Mouse (Mus musculus) heart, adult 2 months (tissue): Measurements from ENCODE around the gene Epb41l4b. TPM values are rescaled to one million over a fixed set of nuclear protein-coding genes. Genes with fewer than 3 reads are reported as not detected.

ENCODE experiments used
- DNase-seq, 2 experiments: peaks; one replicate each; pipeline ENCODE4 v3.0.0; 2021
- H3K27ac ChIP-seq: fragments of 200-600 bp; 2 replicates; pipeline ENCODE4 v1.8.1; 2022
- H3K27me3 ChIP-seq: fragments of 200-500 bp; 2 replicates; pipeline ENCODE4 v1.6.1; 2012; ENCODE audit warnings: mild to moderate bottlenecking, low read length, inconsistent platforms, mixed read lengths; ENCODE audit not compliant: control insufficient read depth, insufficient read depth
- H3K36me3 ChIP-seq: fragments of 200-500 bp; 2 replicates; pipeline ENCODE4 v1.6.1; 2012; ENCODE audit warnings: low read length, inconsistent platforms; ENCODE audit not compliant: control insufficient read depth, insufficient read depth
- H3K4me1 ChIP-seq: fragments of 200-500 bp; 2 replicates; pipeline ENCODE4 v1.6.1; 2011; ENCODE audit warnings: low read length; ENCODE audit not compliant: control insufficient read depth, insufficient read depth
- H3K4me3 ChIP-seq: fragments of 200-600 bp; 2 replicates; pipeline ENCODE4 v1.8.1; 2022
- H3K79me2 ChIP-seq: fragments of 200-500 bp; replicated peaks from 2 replicates; pipeline ENCODE4 v1.6.1; 2012; ENCODE audit warnings: mild to moderate bottlenecking, inconsistent platforms, low read length, moderate library complexity, mixed read lengths; ENCODE audit not compliant: control insufficient read depth, insufficient read depth
- H3K9ac ChIP-seq: fragments of 200-500 bp; 2 replicates; pipeline ENCODE4 v1.6.1; 2012; ENCODE audit warnings: low read depth, mild to moderate bottlenecking, control low read depth, inconsistent platforms, low read length, mixed read lengths
- CTCF ChIP-seq: fragments of 200-600 bp; IDR thresholded peaks from 2 replicates; pipeline ENCODE4 v1.8.1; 2022; ENCODE audit warnings: antibody characterized with exemption, mild to moderate bottlenecking, moderate library complexity
- EP300 ChIP-seq: fragments of 200-500 bp; IDR thresholded peaks from 2 replicates; pipeline ENCODE4 v1.6.1; 2011; ENCODE audit warnings: low read depth, low read length, control low read depth; ENCODE audit not compliant: insufficient read depth
- POLR2A ChIP-seq: fragments of 200-500 bp; IDR thresholded peaks from 2 replicates; pipeline ENCODE4 v1.6.1; 2011; ENCODE audit warnings: mild to moderate bottlenecking, low read depth, low read length, control low read depth; ENCODE audit not compliant: insufficient read depth
- WGBS: fragments of 180-500 bp; shearing (Covaris S2); methylation state at CpG from one replicate; pipeline ENCODE4 v1.1.7; 2018; 5-methylcytosine and 5-hydroxymethylcytosine counted together
- intact Hi-C: fragments of 180-260 bp; cut with DNase I; formaldehyde crosslinking; loops from one replicate; pipeline ENCODE4 v1.15.1; 2025
- polyA plus RNA-seq: library from polyadenylated mRNA; depleted of rRNA; stranded (reverse); fragments of >200 nt; gene quantifications from 2 replicates; pipeline ENCODE4 v1.2.3, GENCODE M21; 2012
- total RNA-seq, 2 experiments: library from RNA; stranded (reverse); gene quantifications; 2 replicates each; pipeline ENCODE4 v1.2.3; 2021

Epb41l4b gene
- total and polyA plus RNA-seq, 3 experiments: 1.9 to 3.0 (median 2.6) TPM

- Histone ChIP-seq H3K4me1 (no peaks in the 10 kb centered on the region; the same call in 1 of the 2 replicates), H3K9ac (no peak overlapping the region), H3K36me3 (no peaks in the 10 kb centered on the region), H3K79me2 (no peaks in the 10 kb centered on the region), H3K27me3 (no peaks in the 10 kb centered on the region), H3K27ac (no peak overlapping the region), H3K4me3 (no peak overlapping the region)
- intact Hi-C loops: no loop called here
- TF ChIP-seq CTCF: no peak
- TF ChIP-seq EP300: no peak
- DNase-seq: no peak
- WGBS: 92% methylated on average over 6 of the region's 6 CpGs
Observed at GRCm38 (mm10) chr4:57116278-57116677, 27.0 kb downstream of the Epb41l4b start.

GRCm38 (mm10) chr4:57114617-57115592 lies 28.3 kb downstream of the Epb41l4b start:
- 66% methylated on average over 19 of the region's 19 CpGs for WGBS
- H3K4me1 ChIP-seq: no peaks in the 10 kb centered on the region
- intact Hi-C loops: no loop called here
- no peak overlapping the region for H3K4me3 ChIP-seq
- no peaks in the 10 kb centered on the region for H3K79me2 ChIP-seq
- TF ChIP-seq POLR2A: no peak
- no peak for TF ChIP-seq CTCF
- TF ChIP-seq EP300: no peak
- no peaks in the 10 kb centered on the region for H3K36me3 ChIP-seq
- H3K27ac ChIP-seq: no peak overlapping the region
- H3K9ac ChIP-seq: no peak overlapping the region
- H3K27me3 ChIP-seq: no peaks in the 10 kb centered on the region
- DNase-seq: no peak

- DNase-seq: no peak
Observed at GRCm38 (mm10) chr4:57113472-57114216, 29.6 kb downstream of the Epb41l4b start.

GRCm38 (mm10) chr4:57111992-57112540 lies 31.2 kb downstream of the Epb41l4b start:
- H3K27me3 ChIP-seq: no peaks in the 10 kb centered on the region
- no peak overlapping the region for H3K9ac ChIP-seq
- intact Hi-C loops: no loop called here
- no peak overlapping the region for H3K4me3 ChIP-seq
- no peak overlapping the region for H3K27ac ChIP-seq
- 86% methylated on average over 11 of the region's 11 CpGs for WGBS
- H3K79me2 ChIP-seq: no peaks in the 10 kb centered on the region
- no peak for DNase-seq
- TF ChIP-seq POLR2A (no peak), EP300 (no peak), CTCF (no peak)
- H3K4me1 ChIP-seq: no peaks in the 10 kb centered on the region
- no peaks in the 10 kb centered on the region for H3K36me3 ChIP-seq

More at GRCm38 (mm10) chr4:57113472-57114216, 29.6 kb downstream of the Epb41l4b start:
- H3K4me1 ChIP-seq: no peaks in the 10 kb centered on the region
- no peaks in the 10 kb centered on the region for H3K79me2 ChIP-seq
- no peak overlapping the region for H3K9ac ChIP-seq
- TF ChIP-seq CTCF: no peak
- no peak for TF ChIP-seq EP300
- TF ChIP-seq POLR2A: no peak
- intact Hi-C loops: no loop called here
- H3K36me3 ChIP-seq: no peaks in the 10 kb centered on the region
- H3K4me3 ChIP-seq: no peak overlapping the region
- no peak overlapping the region for H3K27ac ChIP-seq
- 72% methylated on average over 7 of the region's 7 CpGs for WGBS
- H3K27me3 ChIP-seq: no peaks in the 10 kb centered on the region

GRCm38 (mm10) chr4:57111411-57111810 lies 31.8 kb downstream of the Epb41l4b start:
- Histone ChIP-seq H3K4me1 (no peaks in the 10 kb centered on the region), H3K9ac (no peak overlapping the region), H3K27me3 (no peaks in the 10 kb centered on the region), H3K4me3 (no peak overlapping the region), H3K36me3 (no peaks in the 10 kb centered on the region), H3K27ac (no peak overlapping the region), H3K79me2 (no peaks in the 10 kb centered on the region)
- intact Hi-C loops: no loop called here
- 68% methylated on average over 4 of the region's 4 CpGs for WGBS
- no peak for TF ChIP-seq CTCF
- no peak for TF ChIP-seq EP300
- no peak for TF ChIP-seq POLR2A
- no peak for DNase-seq

GRCm38 (mm10) chr4:57109543-57109942 lies 33.7 kb downstream of the Epb41l4b start:
- Histone ChIP-seq H3K4me1 (no peaks in the 10 kb centered on the region), H3K9ac (no peak overlapping the region), H3K36me3 (no peaks in the 10 kb centered on the region), H3K27ac (no peak overlapping the region), H3K27me3 (no peaks in the 10 kb centered on the region), H3K4me3 (no peak overlapping the region), H3K79me2 (no peaks in the 10 kb centered on the region)
- DNase-seq: no peak
- 69% methylated on average over 4 of the region's 4 CpGs for WGBS
- intact Hi-C loops: no loop called here
- no peak for TF ChIP-seq EP300
- no peak for TF ChIP-seq POLR2A
- no peak for TF ChIP-seq CTCF
